Mouse (Mus musculus) embryonic facial prominence, embryonic 14.5 days (tissue): Measurements from ENCODE around the gene Lrpprc. TPM values are rescaled to one million over a fixed set of nuclear protein-coding genes. Genes with fewer than 3 reads are reported as not detected.

Experiments
- ATAC-seq: fragments of 200-750 bp; cut with Nextera tagmentation; 2 replicates; pipeline ENCODE4 v1.8.0; 2017; ENCODE audit warnings: low read depth, moderate number of reproducible peaks, moderate TSS enrichment
- DNase-seq: peaks from one replicate; pipeline ENCODE4 v3.0.0-alpha.2; 2015; ENCODE audit warnings: low spot score
- H3K27ac ChIP-seq: fragments of 300-500 bp; sonication (generic); replicated peaks from 2 replicates; pipeline ENCODE4 v1.5.1; 2014; ENCODE audit warnings: low read depth, mild to moderate bottlenecking, low read length, moderate library complexity
- H3K27me3 ChIP-seq: fragments of 300-500 bp; sonication (generic); replicated peaks from 2 replicates; pipeline ENCODE4 v1.6.1; 2014; ENCODE audit warnings: low read length; ENCODE audit not compliant: control insufficient read depth, insufficient read depth
- H3K36me3 ChIP-seq: fragments of 300-500 bp; sonication (generic); 2 replicates; pipeline ENCODE4 v1.6.1; 2014; ENCODE audit warnings: low read length, mixed read lengths; ENCODE audit not compliant: control insufficient read depth, insufficient read depth
- H3K4me1 ChIP-seq: fragments of 300-500 bp; sonication (generic); 2 replicates; pipeline ENCODE4 v1.6.1; 2014; ENCODE audit warnings: antibody characterized with exemption, low read length; ENCODE audit not compliant: control insufficient read depth, insufficient read depth
- H3K4me2 ChIP-seq: fragments of 300-500 bp; sonication (generic); 2 replicates; pipeline ENCODE4 v1.6.1; 2014; ENCODE audit warnings: low read depth, mild to moderate bottlenecking, low read length, moderate library complexity, mixed read lengths
- H3K4me3 ChIP-seq: fragments of 300-500 bp; sonication (generic); 2 replicates; pipeline ENCODE4 v1.5.1; 2014; ENCODE audit warnings: low read depth, mild to moderate bottlenecking, low read length
- H3K9ac ChIP-seq: fragments of 300-500 bp; sonication (generic); 2 replicates; pipeline ENCODE4 v1.6.1; 2014; ENCODE audit warnings: low read depth, mild to moderate bottlenecking, low read length, moderate library complexity, mixed read lengths
- H3K9me3 ChIP-seq: fragments of 300-500 bp; sonication (generic); 2 replicates; pipeline ENCODE4 v1.6.1; 2016; ENCODE audit warnings: low read length; ENCODE audit not compliant: control insufficient read depth
- WGBS: fragments of 180-500 bp; shearing (Covaris S2); extraction: QIAGEN DNeasy Blood & Tissue Kit; methylation state at CpG from one replicate; pipeline ENCODE4 v1.1.7; 2014; 5-methylcytosine and 5-hydroxymethylcytosine counted together
- polyA plus RNA-seq: library from polyadenylated mRNA; unstranded; fragments of >200 nt; fragmentation: Nextera tagmentation; extraction: Ambion mirVana; gene quantifications from 2 replicates; pipeline ENCODE4 v1.2.1, GENCODE M21; 2014

The Lrpprc gene
- polyA plus RNA-seq, 1 experiment from 2014 or later: 37.8 TPM

- no peaks in the 10 kb centered on the region for H3K9me3 ChIP-seq
- H3K4me3 ChIP-seq: no peak overlapping the region
- DNase-seq (no peak), ATAC-seq (no peak)
- peaks cover 19% of the 10 kb centered on the region for H3K36me3 ChIP-seq
- no peaks in the 10 kb centered on the region for H3K27me3 ChIP-seq
- no peak overlapping the region for H3K4me2 ChIP-seq
- no peak overlapping the region for H3K27ac ChIP-seq
- no peak overlapping the region for H3K9ac ChIP-seq
- H3K4me1 ChIP-seq: no peaks in the 10 kb centered on the region
- 96% methylated on average over 6 of the region's 6 CpGs for WGBS
Measured at GRCm38 (mm10) chr17:84780321-84780720, 10.3 kb downstream of the Lrpprc start.

GRCm38 (mm10) chr17:84778477-84778978 lies 12.1 kb downstream of the Lrpprc start:
- Histone ChIP-seq H3K36me3 (peaks cover 31% of the 10 kb centered on the region), H3K9ac (no peak overlapping the region), H3K4me3 (no peak overlapping the region), H3K9me3 (no peaks in the 10 kb centered on the region), H3K4me2 (no peak overlapping the region), H3K27ac (no peak overlapping the region), H3K27me3 (no peaks in the 10 kb centered on the region), H3K4me1 (no peaks in the 10 kb centered on the region)
- 81% methylated on average over 7 of the region's 7 CpGs for WGBS
- ATAC-seq (no peak), DNase-seq (no peak)

GRCm38 (mm10) chr17:84776362-84777000 lies 14.1 kb downstream of the Lrpprc start:
- H3K27me3 ChIP-seq: no peaks in the 10 kb centered on the region
- H3K4me2 ChIP-seq: no peak overlapping the region
- ATAC-seq (no peak), DNase-seq (no peak)
- 88% methylated on average over 16 of the region's 16 CpGs for WGBS
- peaks cover 48% of the 10 kb centered on the region for H3K36me3 ChIP-seq
- H3K4me1 ChIP-seq: no peaks in the 10 kb centered on the region
- H3K9ac ChIP-seq: no peak overlapping the region
- H3K27ac ChIP-seq: no peak overlapping the region
- H3K9me3 ChIP-seq: no peaks in the 10 kb centered on the region
- H3K4me3 ChIP-seq: no peak overlapping the region

GRCm38 (mm10) chr17:84775291-84775690 lies 15.3 kb downstream of the Lrpprc start:
- DNase-seq (no peak), ATAC-seq (no peak)

GRCm38 (mm10) chr17:84771882-84772281 lies 18.7 kb downstream of the Lrpprc start:
- H3K4me2 ChIP-seq: no peak overlapping the region
- no peak overlapping the region for H3K27ac ChIP-seq
- H3K4me1 ChIP-seq: no peaks in the 10 kb centered on the region
- H3K27me3 ChIP-seq: no peaks in the 10 kb centered on the region
- H3K9ac ChIP-seq: no peak overlapping the region
- DNase-seq (no peak), ATAC-seq (no peak)
- no peak overlapping the region for H3K4me3 ChIP-seq
- H3K36me3 ChIP-seq: peaks cover 85% of the 10 kb centered on the region
- no peaks in the 10 kb centered on the region for H3K9me3 ChIP-seq
- WGBS: 88% methylated on average over 9 of the region's 9 CpGs

More at GRCm38 (mm10) chr17:84775291-84775690, 15.3 kb downstream of the Lrpprc start:
- no peaks in the 10 kb centered on the region for H3K27me3 ChIP-seq
- H3K9ac ChIP-seq: no peak overlapping the region
- no peak overlapping the region for H3K4me3 ChIP-seq
- no peak overlapping the region for H3K27ac ChIP-seq
- no peak overlapping the region for H3K4me2 ChIP-seq
- 89% methylated on average over 10 of the region's 10 CpGs for WGBS
- H3K36me3 ChIP-seq: peaks cover 52% of the 10 kb centered on the region
- H3K4me1 ChIP-seq: no peaks in the 10 kb centered on the region
- H3K9me3 ChIP-seq: no peaks in the 10 kb centered on the region

GRCm38 (mm10) chr17:84758971-84759370 lies 31.6 kb downstream of the Lrpprc start:
- H3K4me3 ChIP-seq: no peak overlapping the region
- H3K27ac ChIP-seq: no peak overlapping the region
- no peak for ATAC-seq
- 85% methylated on average over 8 of the region's 8 CpGs for WGBS
- no peaks in the 10 kb centered on the region for H3K27me3 ChIP-seq
- DNase-seq: no peak
- H3K4me1 ChIP-seq: no peaks in the 10 kb centered on the region
- no peak overlapping the region for H3K9ac ChIP-seq
- no peak overlapping the region for H3K4me2 ChIP-seq
- H3K9me3 ChIP-seq: no peaks in the 10 kb centered on the region
- peaks cover 23% of the 10 kb centered on the region for H3K36me3 ChIP-seq

- Histone ChIP-seq H3K27me3 (no peaks in the 10 kb centered on the region), H3K27ac (no peak overlapping the region), H3K4me1 (no peaks in the 10 kb centered on the region), H3K9me3 (no peaks in the 10 kb centered on the region), H3K9ac (no peak overlapping the region), H3K36me3 (peaks cover 20% of the 10 kb centered on the region), H3K4me2 (no peak overlapping the region), H3K4me3 (no peak overlapping the region)
- no peak for ATAC-seq
- WGBS: 31% methylated on average over 10 of the region's 10 CpGs
- peak; percentile 9 for DNase-seq
Measured at GRCm38 (mm10) chr17:84758374-84758773, 32.2 kb downstream of the Lrpprc start.

GRCm38 (mm10) chr17:84756090-84756489 lies 34.5 kb downstream of the Lrpprc start:
- Histone ChIP-seq H3K4me1 (no peaks in the 10 kb centered on the region), H3K9me3 (no peaks in the 10 kb centered on the region), H3K4me3 (no peak overlapping the region), H3K27me3 (no peaks in the 10 kb centered on the region), H3K27ac (no peak overlapping the region), H3K9ac (no peak overlapping the region), H3K36me3 (peaks cover 15% of the 10 kb centered on the region), H3K4me2 (no peak overlapping the region)
- no peak for ATAC-seq
- WGBS: 63% methylated on average over 2 of the region's 2 CpGs
- no peak for DNase-seq

- ATAC-seq: no peak
- DNase-seq: no peak
- Histone ChIP-seq H3K36me3 (peaks cover 38% of the 10 kb centered on the region), H3K4me2 (no peak overlapping the region), H3K27me3 (no peaks in the 10 kb centered on the region), H3K27ac (no peak overlapping the region), H3K9ac (no peak overlapping the region), H3K9me3 (no peaks in the 10 kb centered on the region), H3K4me3 (no peak overlapping the region), H3K4me1 (no peaks in the 10 kb centered on the region)
- 81% methylated on average over 5 of the region's 5 CpGs for WGBS
Measured at GRCm38 (mm10) chr17:84753489-84753888, 37.1 kb downstream of the Lrpprc start.
